Mouse (Mus musculus) hindbrain, postnatal 0 days (tissue): ENCODE data around the gene C1ra. TPM values are rescaled to one million over a fixed set of nuclear protein-coding genes. Genes with fewer than 3 reads are reported as not detected.
"Not testable (repeated sequence)": the region's sequence is repeated elsewhere in the genome, so short reads cannot be mapped to it uniquely, and the experiment has no call there.

Experiments used
- ATAC-seq: fragments of 200-750 bp; cut with Nextera tagmentation; 2 replicates; pipeline ENCODE4 v1.8.0; 2017; ENCODE audit warnings: mild to moderate bottlenecking, moderate TSS enrichment, moderate library complexity
- DNase-seq: peaks from one replicate; pipeline ENCODE4 v3.0.0-alpha.2; 2015; ENCODE audit warnings: low spot score
- H3K27ac ChIP-seq: fragments of 300-500 bp; sonication (generic); 2 replicates; pipeline ENCODE4 v1.5.1; 2014; ENCODE audit warnings: mild to moderate bottlenecking
- H3K27me3 ChIP-seq: fragments of 300-500 bp; sonication (generic); 2 replicates; pipeline ENCODE4 v1.6.1; 2014; ENCODE audit warnings: low read length, mixed read lengths; ENCODE audit not compliant: insufficient read depth
- H3K36me3 ChIP-seq: fragments of 300-500 bp; sonication (generic); 2 replicates; pipeline ENCODE4 v1.6.1; 2014; ENCODE audit warnings: low read length, mixed read lengths; ENCODE audit not compliant: insufficient read depth
- H3K4me1 ChIP-seq: fragments of 300-500 bp; sonication (generic); 2 replicates; pipeline ENCODE4 v1.6.1; 2014; ENCODE audit warnings: antibody characterized with exemption, low read length, mixed read lengths; ENCODE audit not compliant: insufficient read depth
- H3K4me2 ChIP-seq: fragments of 300-500 bp; sonication (generic); 2 replicates; pipeline ENCODE4 v1.6.1; 2014; ENCODE audit warnings: low read depth, mild to moderate bottlenecking, low read length, moderate library complexity, mixed read lengths
- H3K4me3 ChIP-seq: fragments of 300-500 bp; sonication (generic); 2 replicates; pipeline ENCODE4 v1.5.1; 2014; ENCODE audit warnings: low read length
- H3K9ac ChIP-seq: fragments of 300-500 bp; sonication (generic); replicated peaks from 2 replicates; pipeline ENCODE4 v1.6.1; 2014; ENCODE audit warnings: mild to moderate bottlenecking, low read length, moderate library complexity, mixed read lengths
- H3K9me3 ChIP-seq: fragments of 300-500 bp; sonication (generic); 2 replicates; pipeline ENCODE4 v1.6.1; 2016; ENCODE audit warnings: low read length, mixed read lengths
- CTCF ChIP-seq: IDR thresholded peaks from 2 replicates; pipeline ENCODE4 v1.5.1; 2016; ENCODE audit warnings: antibody characterized with exemption, control low read depth, low read depth
- WGBS: fragments of 180-500 bp; shearing (Covaris S2); extraction: QIAGEN DNeasy Blood & Tissue Kit; methylation state at CpG from one replicate; pipeline ENCODE4 v1.1.7; 2014; 5-methylcytosine and 5-hydroxymethylcytosine counted together
- polyA plus RNA-seq: library from polyadenylated mRNA; unstranded; fragments of >200 nt; fragmentation: Nextera tagmentation; extraction: Ambion mirVana; gene quantifications from 2 replicates; pipeline ENCODE4 v1.2.1, GENCODE M21; 2015
- total RNA-seq: library from RNA; depleted of rRNA; stranded (reverse); fragments of >200 nt; gene quantifications from 2 replicates; pipeline ENCODE4 v1.2.3, GENCODE M21; 2014; rRNA removed

C1ra gene
- total and polyA plus RNA-seq, 2 experiments from 2014 or later = 0.42 to 0.83 TPM

GRCm38 (mm10) chr6:124549023-124549550, 36.9 kb downstream of the C1ra start:
- no peak for TF ChIP-seq CTCF
- 94% methylated on average over 3 of the region's 3 CpGs for WGBS
- no peak overlapping the region for H3K9ac ChIP-seq
- H3K27me3 ChIP-seq = no peaks in the 10 kb centered on the region
- no peak overlapping the region for H3K4me3 ChIP-seq
- H3K4me2 ChIP-seq = no peak overlapping the region
- ATAC-seq (no peak), DNase-seq (no peak)
- peaks cover 8% of the 10 kb centered on the region; the same call in 1 of the 2 replicates for H3K9me3 ChIP-seq
- H3K27ac ChIP-seq = no peak overlapping the region
- H3K4me1 ChIP-seq = no peaks in the 10 kb centered on the region
- H3K36me3 ChIP-seq = no peaks in the 10 kb centered on the region

DNA sequence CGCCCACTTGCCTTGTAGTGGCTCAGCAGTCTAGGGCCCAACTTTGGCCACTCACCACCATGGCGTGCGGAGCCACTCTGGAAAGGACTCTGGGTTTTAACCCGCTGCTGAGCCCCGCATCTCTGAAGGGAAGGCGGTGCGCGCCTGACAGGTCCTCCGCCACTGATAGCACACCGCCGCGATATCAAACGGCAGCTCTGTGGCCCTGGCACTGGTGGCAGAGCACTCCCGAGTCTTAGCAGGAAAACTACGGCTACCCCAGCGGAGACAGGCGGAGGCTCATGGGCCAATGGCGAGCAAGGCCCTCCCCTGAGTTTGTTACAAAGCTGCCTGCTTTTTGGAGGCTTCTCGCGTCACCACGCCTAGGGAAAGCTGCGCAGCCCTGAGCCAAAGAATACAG, 40.6 kb downstream of the C1ra start:
- Histone ChIP-seq H3K4me2 (no peak overlapping the region), H3K4me1 (no peaks in the 10 kb centered on the region), H3K9me3 (peaks cover 8% of the 10 kb centered on the region; the same call in 1 of the 2 replicates), H3K27me3 (no peaks in the 10 kb centered on the region), H3K27ac (no peak overlapping the region), H3K4me3 (no peak overlapping the region), H3K36me3 (no peaks in the 10 kb centered on the region), H3K9ac (no peak overlapping the region)
- TF ChIP-seq CTCF = no peak
- ATAC-seq (no peak), DNase-seq (no peak)
- WGBS = 68% methylated on average over 22 of the region's 22 CpGs

DNA sequence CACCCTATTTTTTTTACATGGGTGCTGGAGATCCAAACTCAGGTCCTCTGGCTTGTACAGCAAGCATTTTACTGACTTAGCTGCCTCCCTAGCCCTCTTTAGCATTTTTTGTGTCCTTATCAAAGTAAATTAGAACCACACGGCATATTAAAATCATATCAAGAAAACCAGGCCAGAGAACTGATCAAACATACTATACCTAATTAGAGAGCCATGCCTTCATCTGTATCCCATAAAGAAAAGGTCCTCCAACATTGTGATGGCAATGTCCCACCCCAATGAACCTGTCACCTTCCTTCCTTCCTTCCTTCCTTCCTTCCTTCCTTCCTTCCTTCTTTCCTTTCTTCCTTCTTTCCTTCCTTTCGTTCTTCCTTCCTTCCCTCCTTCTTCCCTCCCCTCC, 43.8 kb downstream of the C1ra start:
- not testable (repeated sequence) for H3K9me3 ChIP-seq, ATAC-seq, H3K4me1 ChIP-seq, H3K36me3 ChIP-seq, H3K4me2 ChIP-seq, DNase-seq, H3K9ac ChIP-seq, H3K27ac ChIP-seq, H3K4me3 ChIP-seq, H3K27me3 ChIP-seq
- 79% methylated on average over 2 of the region's 2 CpGs for WGBS

- not testable (repeated sequence) for H3K4me2 ChIP-seq, DNase-seq
Measured at GRCm38 (mm10) chr6:124561156-124561555, 49.0 kb downstream of the C1ra start.

DNA sequence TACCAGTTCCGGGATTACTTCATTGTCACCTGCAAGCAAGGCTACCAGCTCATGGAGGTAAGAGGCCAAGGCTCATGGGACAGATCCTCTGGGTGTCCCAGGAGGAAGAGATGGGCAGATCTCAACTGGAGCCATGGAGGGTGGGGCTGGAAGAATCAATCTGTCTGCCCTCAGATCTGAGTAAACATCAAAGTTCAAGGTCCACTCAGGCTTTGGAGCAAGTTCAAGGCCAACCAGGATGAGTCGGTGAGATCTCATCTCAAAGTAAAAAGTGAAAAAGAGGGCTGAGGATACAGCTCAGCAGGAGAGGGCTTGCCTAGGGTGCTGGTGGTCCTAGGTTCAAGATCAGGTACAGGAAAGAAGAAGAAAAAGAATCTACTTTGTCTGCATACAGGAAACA, 49.4 kb downstream of the C1ra start:
- H3K4me3 ChIP-seq, H3K27ac ChIP-seq, H3K27me3 ChIP-seq, ATAC-seq, H3K9ac ChIP-seq, H3K4me1 ChIP-seq, H3K4me2 ChIP-seq, DNase-seq, H3K36me3 ChIP-seq, H3K9me3 ChIP-seq: not testable (repeated sequence)
- 97% methylated on average over 1 of the region's 2 CpGs for WGBS

More at GRCm38 (mm10) chr6:124561156-124561555, 49.0 kb downstream of the C1ra start:
- H3K36me3 ChIP-seq, H3K9ac ChIP-seq, H3K4me1 ChIP-seq, H3K27ac ChIP-seq, H3K27me3 ChIP-seq, H3K9me3 ChIP-seq, ATAC-seq, H3K4me3 ChIP-seq: not testable (repeated sequence)
- WGBS = 94% methylated on average over 4 of the region's 4 CpGs

- 4% methylated on average over 8 of the region's 8 CpGs for WGBS
- H3K9ac ChIP-seq = no peak within 1 kb of the TSS
- no peak within 1 kb of the TSS for H3K27ac ChIP-seq
- H3K27me3 ChIP-seq = no peaks in the 10 kb centered on the region
- no peak for ATAC-seq
- no peaks in the 10 kb centered on the region for H3K4me1 ChIP-seq
- peak; percentile 92 for TF ChIP-seq CTCF
- H3K9me3 ChIP-seq = no peaks in the 10 kb centered on the region
- no peak within 1 kb of the TSS for H3K4me3 ChIP-seq
- no peaks in the 10 kb centered on the region for H3K36me3 ChIP-seq
- H3K4me2 ChIP-seq = peak within 1 kb of the TSS; percentile 27; the same call in 1 of the 2 replicates
- peak; percentile 80 for DNase-seq
Measured at GRCm38 (mm10) chr6:124570026-124570425, 57.8 kb downstream of the C1ra start, which contains the start of gene C1rb. TSS of gene C1rb (plus strand) at chr6:124570294.

Other genes with a start within 250 kb of the C1ra start
- gene Cd163, start 207.7 kb upstream of the C1ra start, total RNA-seq = 0.54 and 1.5 TPM in 2 replicates
- gene Cd163, start 207.7 kb upstream of the C1ra start, polyA plus RNA-seq = 1.7 and 2.1 TPM in 2 replicates
- gene Pex5, start 97.3 kb upstream of the C1ra start, total RNA-seq = 74.4 and 80.8 TPM in 2 replicates
- gene Pex5, start 97.3 kb upstream of the C1ra start, polyA plus RNA-seq = 46.6 and 49.0 TPM in 2 replicates
- gene Clstn3, start 47.6 kb upstream of the C1ra start, total RNA-seq = 338 and 342 TPM in 2 replicates
- 171 and 184 TPM in 2 replicates for gene Clstn3, start 47.6 kb upstream of the C1ra start, polyA plus RNA-seq
- gene C1rl, start 19.3 kb upstream of the C1ra start, total RNA-seq = 0.31 and 0.68 TPM in 2 replicates
- 0.39 and 0.41 TPM in 2 replicates for gene C1rl, start 19.3 kb upstream of the C1ra start, polyA plus RNA-seq
- gene C1s1, start 30.0 kb downstream of the C1ra start, total RNA-seq = 0.89 and 4.7 TPM in 2 replicates
- gene C1s1, start 30.0 kb downstream of the C1ra start, polyA plus RNA-seq = 0.49 and 1.2 TPM in 2 replicates
- gene C1rb, start 57.9 kb downstream of the C1ra start, total RNA-seq = not detected in 2 replicates
- gene C1rb, start 57.9 kb downstream of the C1ra start, polyA plus RNA-seq = 0.09 TPM in 1 of 2 replicates, not detected in the other
- gene C1s2, start 123.7 kb downstream of the C1ra start, total RNA-seq = not detected in 2 replicates
- 0.13 and 0.18 TPM in 2 replicates for gene C1s2, start 123.7 kb downstream of the C1ra start, polyA plus RNA-seq
- gene Lpcat3, start 150.6 kb downstream of the C1ra start, total RNA-seq = 32.0 and 48.5 TPM in 2 replicates
- gene Lpcat3, start 150.6 kb downstream of the C1ra start, polyA plus RNA-seq = 49.5 and 53.3 TPM in 2 replicates
- 75.8 and 102 TPM in 2 replicates for gene Emg1, start 199.8 kb downstream of the C1ra start, total RNA-seq
- 100 and 102 TPM in 2 replicates for gene Emg1, start 199.8 kb downstream of the C1ra start, polyA plus RNA-seq
- gene Phb2, start 199.9 kb downstream of the C1ra start, total RNA-seq = 218 and 223 TPM in 2 replicates
- gene Phb2, start 199.9 kb downstream of the C1ra start, polyA plus RNA-seq = 267 and 270 TPM in 2 replicates
- gene Ptpn6, start 226.3 kb downstream of the C1ra start, total RNA-seq = 3.8 and 3.9 TPM in 2 replicates
- gene Ptpn6, start 226.3 kb downstream of the C1ra start, polyA plus RNA-seq = 4.3 and 4.8 TPM in 2 replicates
- 212 and 236 TPM in 2 replicates for gene Grcc10, start 229.0 kb downstream of the C1ra start, total RNA-seq
- 643 and 649 TPM in 2 replicates for gene Grcc10, start 229.0 kb downstream of the C1ra start, polyA plus RNA-seq
- gene Gm45234, start 243.6 kb downstream of the C1ra start, total RNA-seq = 0.26 TPM in 1 of 2 replicates, not detected in the other
- gene Gm45234, start 243.6 kb downstream of the C1ra start, polyA plus RNA-seq = not detected in 2 replicates
- 19.1 and 23.7 TPM in 2 replicates for gene Atn1, start 244.1 kb downstream of the C1ra start, total RNA-seq
- 19.9 and 21.3 TPM in 2 replicates for gene Atn1, start 244.1 kb downstream of the C1ra start, polyA plus RNA-seq